In genomic region chr2:62089208-62089607, GRCm38 (mm10) we compare ENCODE assay signal across 20 mouse cellular contexts. TPM values are rescaled to one million over a fixed set of nuclear protein-coding genes. Genes with fewer than 3 reads are reported as not detected.
DNase-seq lines count a peak whose midpoint lies in the region; ATAC-seq and TF ChIP-seq lines count a peak whose summit lies in the region.
"Had no signal": no experiment of that assay in that cellular context is flagged by ENCODE, and none has a peak within 500 bp of the region (broad histone marks: within the 10 kb centered on the region; RNA-seq: fewer than 3 reads in every experiment).

No protein-coding gene starts in this region.

- H3K36me3 ChIP-seq in forebrain, embryonic 11.5 days (ENCODE audit: control insufficient read depth, insufficient read depth, low read length), result no peaks in the 10 kb centered on the region
- H3K36me3 ChIP-seq in hindbrain, embryonic 14.5 days (replicated peaks; ENCODE audit: control insufficient read depth, insufficient read depth), result no peaks in the 10 kb centered on the region
- no peaks in the 10 kb centered on the region for H3K36me3 ChIP-seq in midbrain, embryonic 15.5 days (replicated peaks)
- H3K36me3 ChIP-seq in heart, embryonic 10.5 days, result no peaks in the 10 kb centered on the region
- H3K36me3 ChIP-seq in liver, postnatal 0 days (replicated peaks; ENCODE audit: insufficient read depth, low read length), result no peaks in the 10 kb centered on the region
- H3K36me3 ChIP-seq: embryonic facial prominence, embryonic 13.5 days; heart, embryonic 13.5 days; limb, embryonic 10.5 days; neural tube, embryonic 15.5 days had no signal

- H3K27me3 ChIP-seq in forebrain, embryonic 11.5 days (ENCODE audit: control insufficient read depth, insufficient read depth, low read length), result no peaks in the 10 kb centered on the region
- no peaks in the 10 kb centered on the region for H3K27me3 ChIP-seq in hindbrain, embryonic 14.5 days (ENCODE audit: control insufficient read depth, insufficient read depth, low read length)
- no peaks in the 10 kb centered on the region for H3K27me3 ChIP-seq in midbrain, embryonic 15.5 days (replicated peaks)
- no peaks in the 10 kb centered on the region for H3K27me3 ChIP-seq in heart, embryonic 10.5 days (ENCODE audit: insufficient read depth, poor library complexity, severe bottlenecking)
- no peaks in the 10 kb centered on the region for H3K27me3 ChIP-seq in liver, postnatal 0 days (ENCODE audit: insufficient read depth, low read length)
- H3K27me3 ChIP-seq: embryonic facial prominence, embryonic 13.5 days; heart, embryonic 13.5 days; neural tube, embryonic 15.5 days had no signal

- no peak overlapping the region for H3K4me3 ChIP-seq in forebrain, embryonic 11.5 days (ENCODE audit: low read depth, low read length)
- H3K4me3 ChIP-seq in hindbrain, embryonic 14.5 days (replicated peaks; ENCODE audit: low read length), result no peak overlapping the region
- peak overlapping the region; percentile 19; the same call in 1 of the 2 replicates for H3K4me3 ChIP-seq in midbrain, embryonic 15.5 days
- H3K4me3 ChIP-seq in heart, embryonic 10.5 days, result no peak overlapping the region
- H3K4me3 ChIP-seq in liver, postnatal 0 days (ENCODE audit: low read depth, low read length), result no peak overlapping the region
- H3K4me3 ChIP-seq: embryonic facial prominence, embryonic 13.5 days; heart, embryonic 13.5 days; limb, embryonic 10.5 days; neural tube, embryonic 15.5 days had no signal

- ATAC-seq in forebrain, embryonic 11.5 days (replicated peaks; ENCODE audit: low FRiP score), result peak; percentile 93
- ATAC-seq in hindbrain, embryonic 14.5 days (ENCODE audit: low FRiP score), result peak; percentile 70
- ATAC-seq in midbrain, embryonic 15.5 days (replicated peaks), result peak; percentile 92
- no peak for ATAC-seq in liver, postnatal 0 days

- no peak for TF ChIP-seq EP300 in liver, postnatal 0 days (IDR thresholded peaks at IDR 0.05; ENCODE audit: low read depth)

- no peak for TF ChIP-seq CTCF in liver, postnatal 0 days (IDR thresholded peaks at IDR 0.05; ENCODE audit: low read depth)

- DNase-seq in Muller cell, postnatal 12 days (ENCODE audit: inconsistent ontology term), result peak; percentile 62
- no peak for DNase-seq in forebrain, embryonic 11.5 days (ENCODE audit: low spot score)
- peak; percentile 38 for DNase-seq in hindbrain, embryonic 14.5 days (ENCODE audit: low spot score)
- no peak for DNase-seq in urinary bladder, adult 2 months (ENCODE audit: low spot score)
- DNase-seq in heart, embryonic 10.5 days (ENCODE audit: low spot score), result no peak
- no peak for DNase-seq in liver, postnatal 0 days
- DNase-seq: adrenal gland, adult 2 months; B cell, adult 2 months; heart, adult 11 months; kidney, adult 8-10 months; kidney, postnatal 14 days; lung, adult 2 months; right cerebral cortex, postnatal 25 days; thymus, adult 2 months had no signal

- WGBS in forebrain, embryonic 11.5 days, result 27% methylated on average over 9 of the region's 9 CpGs
- 62% methylated on average over 9 of the region's 9 CpGs for WGBS in hindbrain, embryonic 14.5 days
- WGBS in midbrain, embryonic 15.5 days, result 31% methylated on average over 9 of the region's 9 CpGs
- WGBS in heart, embryonic 10.5 days, result 78% methylated on average over 9 of the region's 9 CpGs
- 80% methylated on average over 9 of the region's 9 CpGs for WGBS in liver, postnatal 0 days (ENCODE audit: insufficient replicate concordance)

- no peaks in the 10 kb centered on the region for H3K9me3 ChIP-seq in forebrain, embryonic 11.5 days (ENCODE audit: control insufficient read depth, low read length)
- 0 out of 2 replicates have a peak, but pooled peaks cover 3% of the 10 kb centered on the region for H3K9me3 ChIP-seq in hindbrain, embryonic 14.5 days (ENCODE audit: control insufficient read depth, low read length)
- no peaks in the 10 kb centered on the region for H3K9me3 ChIP-seq in midbrain, embryonic 15.5 days
- no peaks in the 10 kb centered on the region for H3K9me3 ChIP-seq in heart, embryonic 10.5 days
- H3K9me3 ChIP-seq in liver, postnatal 0 days (ENCODE audit: low read length), result no peaks in the 10 kb centered on the region
- H3K9me3 ChIP-seq: embryonic facial prominence, embryonic 13.5 days; heart, embryonic 13.5 days; limb, embryonic 10.5 days; neural tube, embryonic 15.5 days had no signal

- no peak overlapping the region for H3K27ac ChIP-seq in forebrain, embryonic 11.5 days (ENCODE audit: low read depth, low read length)
- peak overlapping the region; percentile 57; the same call in 1 of the 2 replicates for H3K27ac ChIP-seq in hindbrain, embryonic 14.5 days
- 0 out of 2 replicates have a peak overlapping the region, but pooled peaks have one; percentile 50 for H3K27ac ChIP-seq in midbrain, embryonic 15.5 days
- no peak overlapping the region for H3K27ac ChIP-seq in heart, embryonic 10.5 days
- H3K27ac ChIP-seq in liver, postnatal 0 days (ENCODE audit: low read depth), result no peak overlapping the region
- H3K27ac ChIP-seq: embryonic facial prominence, embryonic 13.5 days; heart, embryonic 13.5 days; limb, embryonic 10.5 days; neural tube, embryonic 15.5 days had no signal

- H3K4me2 ChIP-seq in forebrain, embryonic 11.5 days (ENCODE audit: low read depth, low read length, severe bottlenecking), result peak overlapping the region; percentile 19; the same call in 1 of the 2 replicates
- H3K4me2 ChIP-seq in hindbrain, embryonic 14.5 days (replicated peaks), result peak overlapping the region; percentile 28; the same call in 1 of the 2 replicates
- H3K4me2 ChIP-seq in midbrain, embryonic 15.5 days, result peak overlapping the region; percentile 41
- no peak overlapping the region for H3K4me2 ChIP-seq in liver, postnatal 0 days (ENCODE audit: low read depth, low read length)
- H3K4me2 ChIP-seq: embryonic facial prominence, embryonic 13.5 days; heart, embryonic 13.5 days; neural tube, embryonic 15.5 days had no signal

- H3K4me1 ChIP-seq in forebrain, embryonic 11.5 days (replicated peaks; ENCODE audit: control insufficient read depth, insufficient read depth, low read length), result no peaks in the 10 kb centered on the region
- no peaks in the 10 kb centered on the region for H3K4me1 ChIP-seq in hindbrain, embryonic 14.5 days (replicated peaks; ENCODE audit: control insufficient read depth, insufficient read depth, low read length)
- H3K4me1 ChIP-seq in midbrain, embryonic 15.5 days, result no peaks in the 10 kb centered on the region
- no peaks in the 10 kb centered on the region for H3K4me1 ChIP-seq in heart, embryonic 10.5 days
- no peaks in the 10 kb centered on the region for H3K4me1 ChIP-seq in liver, postnatal 0 days (ENCODE audit: insufficient read depth)
- H3K4me1 ChIP-seq: embryonic facial prominence, embryonic 13.5 days; heart, embryonic 13.5 days; limb, embryonic 10.5 days; neural tube, embryonic 15.5 days had no signal

- no peak overlapping the region for H3K9ac ChIP-seq in forebrain, embryonic 11.5 days (ENCODE audit: low read length)
- 0 out of 2 replicates have a peak overlapping the region, but pooled peaks have one; percentile 17 for H3K9ac ChIP-seq in hindbrain, embryonic 14.5 days
- no peak overlapping the region for H3K9ac ChIP-seq in midbrain, embryonic 15.5 days
- H3K9ac ChIP-seq in liver, postnatal 0 days (replicated peaks), result no peak overlapping the region
- H3K9ac ChIP-seq: embryonic facial prominence, embryonic 13.5 days; heart, embryonic 13.5 days; neural tube, embryonic 15.5 days had no signal

RNA-seq across cellular contexts. Expression of gene Slc4a10, which starts 42.9 kb away (rescaled TPM):
- 0.63 and 0.94 TPM in 2 replicates for polyA plus RNA-seq in forebrain, embryonic 11.5 days (2014; fragmentation: Nextera tagmentation; extraction: Ambion mirVana)
- 34.0 and 37.5 TPM in 2 replicates for polyA plus RNA-seq in hindbrain, embryonic 14.5 days (2014; fragmentation: Nextera tagmentation; extraction: Ambion mirVana)
- 17.4 and 20.9 TPM in 2 replicates for polyA plus RNA-seq in midbrain, embryonic 15.5 days (2015; fragmentation: Nextera tagmentation; extraction: Ambion mirVana)
- polyA plus RNA-seq in urinary bladder, adult 2 months (2012; rRNA removed), result 0.07 TPM in 1 of 2 replicates, not detected in the other
- 0.10 and 0.55 TPM in 2 replicates for polyA plus RNA-seq in heart, embryonic 10.5 days (2016; fragmentation: Nextera tagmentation; extraction: Ambion mirVana)
- 0.05 TPM in 2 replicates for polyA plus RNA-seq in liver, postnatal 0 days (2015; fragmentation: Nextera tagmentation; extraction: Ambion mirVana)
- polyA plus RNA-seq: limb, embryonic 10.5 days; liver, adult 2 months; lung, adult 2 months had no signal

Comparison
In these comparisons a context has a peak if more than half of its experiments do, and no peak if none do; other contexts are left out.
1. DNase-seq: peak in Muller cell, postnatal 12 days (single experiment) and hindbrain, embryonic 14.5 days (single experiment); none in forebrain, embryonic 11.5 days (single experiment), urinary bladder, adult 2 months (single experiment), heart, embryonic 10.5 days (single experiment) and liver, postnatal 0 days (single experiment).
2. H3K27ac ChIP-seq: peak in hindbrain, embryonic 14.5 days (single experiment) and midbrain, embryonic 15.5 days (single experiment); none in forebrain, embryonic 11.5 days (single experiment), heart, embryonic 10.5 days (single experiment) and liver, postnatal 0 days (single experiment).